8 mouse cellular contexts compared by ENCODE assay signal in the genomic region with DNA sequence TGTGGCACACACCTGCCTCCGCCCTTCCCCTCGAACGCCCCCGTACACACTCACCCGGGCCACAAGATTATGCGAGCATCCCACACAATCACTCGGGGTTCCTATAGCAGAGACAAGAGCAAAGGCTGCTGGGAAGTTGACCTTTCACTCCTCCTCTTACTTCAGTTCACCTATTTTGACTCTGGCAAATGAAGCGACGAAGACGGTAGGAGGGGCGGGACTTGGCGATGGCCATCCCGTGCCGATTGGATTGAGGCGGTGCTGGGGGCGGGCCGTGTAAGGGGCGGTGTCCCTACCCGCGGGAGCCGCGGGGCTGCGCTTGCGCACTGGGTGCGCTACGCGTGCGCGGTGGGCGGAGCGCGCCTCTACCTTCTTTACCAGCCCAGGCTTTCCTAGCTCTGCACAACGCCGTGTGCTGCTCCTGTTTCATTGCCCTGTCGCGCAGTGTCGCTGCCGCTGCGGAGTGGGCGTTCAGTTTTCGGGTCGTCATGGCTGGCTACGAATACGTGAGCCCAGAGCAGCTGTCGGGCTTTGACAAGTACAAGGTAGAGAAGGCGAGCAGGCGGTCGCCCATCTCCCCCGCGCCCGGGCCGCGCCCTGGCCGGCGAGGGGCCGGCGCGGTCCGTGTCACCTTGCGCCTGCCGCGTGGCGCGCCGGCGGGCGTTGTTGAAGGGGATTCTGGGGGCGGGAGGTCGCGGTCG. TPM values are rescaled to one million over a fixed set of nuclear protein-coding genes. Genes with fewer than 3 reads are reported as not detected.
DNase-seq lines count a peak whose midpoint lies in the region; ATAC-seq lines count a peak whose summit lies in the region.

Gene Selenoi (plus strand): TSS at position 311 of the 701 bp plus-strand sequence.

- peak within 1 kb of the TSS; percentile 79 for H3K27ac ChIP-seq in intestine, embryonic 14.5 days (ENCODE audit: low read depth)

- peak within 1 kb of the TSS; percentile 81 for H3K4me3 ChIP-seq in intestine, embryonic 14.5 days (ENCODE audit: low read depth, low read length)

- peak; percentile 96 to 97 for DNase-seq in adrenal gland, adult 18-20 months (ENCODE audit: low spot score in 2 of 2)
- peak; percentile 98 for DNase-seq in embryo, embryonic 11 days
- peak; percentile 99 for DNase-seq in gastrocnemius, postnatal 25 days
- peak; percentile 95 for DNase-seq in intestine, embryonic 14.5 days (ENCODE audit: low spot score)
- DNase-seq in left cerebral cortex, postnatal 14 days (ENCODE audit: low spot score in 2 of 2): peak; percentile 98 to 99
- DNase-seq in mesoderm, embryonic 11.5 days (ENCODE audit: low read depth, low spot score): peak; percentile 98
- DNase-seq in right cerebral cortex, postnatal 36 days (ENCODE audit: low spot score in 2 of 2): peak; percentile 99
- DNase-seq in yolk sac, embryonic 10.5 days (ENCODE audit: low spot score): peak; percentile 98

- H3K36me3 ChIP-seq in intestine, embryonic 14.5 days (ENCODE audit: control insufficient read depth, insufficient read depth, low read length): no peaks in the 10 kb centered on the region

- H3K27me3 ChIP-seq in intestine, embryonic 14.5 days (replicated peaks; ENCODE audit: control insufficient read depth, insufficient read depth, low read length): no peaks in the 10 kb centered on the region

- intact Hi-C loops in left cerebral cortex, postnatal 14 days (cut with DNase I): no loop called here

- H3K4me2 ChIP-seq in intestine, embryonic 14.5 days (ENCODE audit: low read length): peak within 1 kb of the TSS; percentile 86

- H3K9me3 ChIP-seq in intestine, embryonic 14.5 days (ENCODE audit: control insufficient read depth, low read length): peaks cover 10% of the 10 kb centered on the region

- ATAC-seq in intestine, embryonic 14.5 days (replicated peaks; ENCODE audit: low FRiP score, low TSS enrichment, low read depth): peak; percentile 99

- 3% methylated on average over 70 of the region's 71 CpGs for WGBS in intestine, embryonic 14.5 days

- H3K4me1 ChIP-seq in intestine, embryonic 14.5 days (replicated peaks; ENCODE audit: control insufficient read depth, insufficient read depth, low read length): peaks cover 23% of the 10 kb centered on the region

- peak within 1 kb of the TSS; percentile 76 for H3K9ac ChIP-seq in intestine, embryonic 14.5 days (ENCODE audit: low read length)

RNA-seq across cellular contexts. Expression of gene Selenoi, which starts in this region (rescaled TPM):
- total RNA-seq in adrenal gland, adult 18-20 months (2021): 10 to 100 TPM; 19.2 to 21.0 TPM
- 10 to 100 TPM; 10.3 to 13.0 TPM for total RNA-seq in gastrocnemius, postnatal 25 days (2021)
- 33.3 and 35.0 TPM in 2 replicates for polyA plus RNA-seq in intestine, embryonic 14.5 days (2014; fragmentation: Nextera tagmentation; extraction: Ambion mirVana)
- 10 to 100 TPM; 47.6 to 56.7 TPM for total RNA-seq in left cerebral cortex, postnatal 14 days (2021)

Comparison
In these comparisons a context has a peak if more than half of its experiments do, and no peak if none do; other contexts are left out.
1. Peak in every context shown above with its lines: DNase-seq, ATAC-seq, H3K4me3 ChIP-seq and H3K27ac ChIP-seq.